Mouse (Mus musculus): ENCODE results near the gene Gm20219.

DNA sequence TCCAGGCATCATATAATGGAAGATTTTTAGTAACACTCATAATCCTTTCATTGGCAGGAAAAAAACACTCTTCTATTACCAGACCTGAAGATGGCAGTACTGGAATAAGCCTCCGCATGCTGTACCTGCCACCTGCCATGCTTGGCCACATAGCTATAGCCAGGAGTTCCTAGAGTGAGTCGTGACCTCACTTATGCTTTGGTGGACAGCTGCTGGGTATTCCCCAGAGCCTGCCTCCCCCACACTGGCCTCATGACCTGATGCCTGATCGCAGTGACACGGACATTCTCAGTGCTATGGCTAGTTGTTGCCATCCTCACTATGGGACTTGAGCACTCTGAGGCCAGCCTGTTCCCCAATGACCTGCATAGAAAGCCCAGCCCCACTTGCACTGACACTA is 16.1 kb upstream of the Gm20219 start:
- TF ChIP-seq POLR2A (IDR thresholded peaks at IDR 0.05; ENCODE audit: insufficient read length, low read depth) (no peak), POLR2AphosphoS2 (IDR thresholded peaks at IDR 0.05; ENCODE audit: insufficient read length, low read depth) (no peak), TCF3 (IDR thresholded peaks at IDR 0.05; ENCODE audit: insufficient read length, low read depth) (no peak), MAX (IDR thresholded peaks at IDR 0.05; ENCODE audit: low read depth) (no peak), USF1 (IDR thresholded peaks at IDR 0.05; ENCODE audit: low read depth) (no peak), CEBPB (IDR thresholded peaks at IDR 0.05; ENCODE audit: insufficient read depth, poor library complexity, severe bottlenecking) (no peak), REST (IDR thresholded peaks at IDR 0.05; ENCODE audit: insufficient read depth, insufficient read length) (no peak), MYOG (IDR thresholded peaks at IDR 0.05; ENCODE audit: control insufficient read depth in 1 of 3, insufficient read depth in 1 of 3, insufficient read length in 2 of 3, low read depth in 2 of 3) (peak in 1 of 3 experiments; percentile 80)
